Comparison of ENCODE assay signal across 25 mouse cellular contexts in genomic region chr9:81625898-81626297, GRCm38 (mm10). TPM values are rescaled to one million over a fixed set of nuclear protein-coding genes. Genes with fewer than 3 reads are reported as not detected.
DNase-seq lines count a peak whose midpoint lies in the region; ATAC-seq and TF ChIP-seq lines count a peak whose summit lies in the region.
"Had no signal": no experiment of that assay in that cellular context is flagged by ENCODE, and none has a peak within 500 bp of the region (broad histone marks: within the 10 kb centered on the region; RNA-seq: fewer than 3 reads in every experiment).

No protein-coding gene starts in this region.

- H3ac ChIP-seq in myocyte (ENCODE audit: control insufficient read depth, insufficient read length): no peak overlapping the region

- peaks cover 26% of the 10 kb centered on the region for H3K79me2 ChIP-seq in myocyte (ENCODE audit: control insufficient read depth, insufficient read depth)

- H3K9me3 ChIP-seq in hindbrain, embryonic 16.5 days (ENCODE audit: control insufficient read depth, low read length): no peaks in the 10 kb centered on the region
- H3K9me3 ChIP-seq: embryonic facial prominence, embryonic 10.5 days; liver, embryonic 15.5 days; megakaryocyte, embryonic 14.5 days; stomach, embryonic 15.5 days had no signal

- no peak overlapping the region for H3K9ac ChIP-seq in hindbrain, embryonic 16.5 days (ENCODE audit: low read depth, low read length)
- H3K9ac ChIP-seq: liver, embryonic 15.5 days; stomach, embryonic 15.5 days had no signal

- H3K27me3 ChIP-seq in myocyte (ENCODE audit: control insufficient read depth, insufficient read depth, insufficient read length): no peaks in the 10 kb centered on the region
- H3K27me3 ChIP-seq in hindbrain, embryonic 16.5 days (replicated peaks; ENCODE audit: control insufficient read depth, insufficient read depth, low read length): no peaks in the 10 kb centered on the region

- no peaks in the 10 kb centered on the region for H3K36me3 ChIP-seq in myocyte (ENCODE audit: control insufficient read depth, insufficient read depth)
- H3K36me3 ChIP-seq in hindbrain, embryonic 16.5 days (ENCODE audit: control insufficient read depth, insufficient read depth, low read length): no peaks in the 10 kb centered on the region
- H3K36me3 ChIP-seq: embryonic facial prominence, embryonic 10.5 days; liver, embryonic 15.5 days; stomach, embryonic 15.5 days had no signal

- no peaks in the 10 kb centered on the region for H3K4me1 ChIP-seq in hindbrain, embryonic 16.5 days (ENCODE audit: control insufficient read depth, insufficient read depth, low read depth, low read length)
- H3K4me1 ChIP-seq: embryonic facial prominence, embryonic 10.5 days; liver, embryonic 15.5 days; megakaryocyte, embryonic 14.5 days; stomach, embryonic 15.5 days had no signal

- DNase-seq in adrenal gland, postnatal 14 days: peak; percentile 7
- no peak for DNase-seq in adrenal gland, postnatal 4 days (ENCODE audit: low spot score in 2 of 2)
- peak; percentile 26 for DNase-seq in right cerebral cortex, adult 18-20 months
- DNase-seq in right cerebral cortex, postnatal 10 days (ENCODE audit: low spot score in 2 of 2): no peak
- DNase-seq in brain, adult 2 months (ENCODE audit: low read depth, low spot score): peak; percentile 58
- DNase-seq in gastrocnemius, postnatal 10 days: no peak
- DNase-seq: adrenal gland, postnatal 25 days; B cell, adult 2 months; cerebellum, adult 8-10 months; heart, adult 18-20 months; heart, postnatal 4 days; kidney, adult 18-20 months; kidney, postnatal 14 days; layer of hippocampus, postnatal 36 days; midbrain, embryonic 14.5 days; right cerebral cortex, postnatal 14 days; thymus, adult 18-20 months; thymus, postnatal 4 days had no signal

- no peak overlapping the region for H3K4me3 ChIP-seq in myocyte
- H3K4me3 ChIP-seq in hindbrain, embryonic 16.5 days (ENCODE audit: low read length): no peak overlapping the region
- H3K4me3 ChIP-seq: embryonic facial prominence, embryonic 10.5 days; liver, embryonic 15.5 days; megakaryocyte, embryonic 14.5 days; stomach, embryonic 15.5 days had no signal

- H3K27ac ChIP-seq in hindbrain, embryonic 16.5 days (ENCODE audit: low read depth, low read length): no peak overlapping the region
- H3K27ac ChIP-seq: embryonic facial prominence, embryonic 10.5 days; liver, embryonic 15.5 days; stomach, embryonic 15.5 days had no signal

- ATAC-seq in hindbrain, embryonic 16.5 days: no peak
- ATAC-seq: forebrain, embryonic 16.5 days had no signal

- TF ChIP-seq POLR2A in myocyte (IDR thresholded peaks at IDR 0.05; ENCODE audit: insufficient read length, low read depth): no peak

- peak overlapping the region; percentile 59 for H3K4me2 ChIP-seq in myocyte (ENCODE audit: low read depth)
- no peak overlapping the region for H3K4me2 ChIP-seq in hindbrain, embryonic 16.5 days (ENCODE audit: low read length)
- H3K4me2 ChIP-seq: liver, embryonic 15.5 days; stomach, embryonic 15.5 days had no signal

TF ChIP-seq in myocyte, 11 proteins besides CTCF, POLR2A, EP300 and RAD21:
- peak; percentile 93 for TF ChIP-seq CEBPB (IDR thresholded peaks at IDR 0.05; ENCODE audit: insufficient read depth, poor library complexity, severe bottlenecking)
- TF ChIP-seq MYOG (IDR thresholded peaks at IDR 0.05; ENCODE audit: control insufficient read depth in 1 of 3, insufficient read depth in 1 of 3, insufficient read length in 2 of 3, low read depth in 2 of 3): no peak

RNA-seq across cellular contexts. Expression of gene Htr1b, which starts 7.7 kb away (rescaled TPM):
- total RNA-seq in adrenal gland, postnatal 14 days (2021): 9.1 and 10.4 TPM in 2 replicates
- 10 to 100 TPM; 10.4 to 14.0 TPM for total RNA-seq in adrenal gland, postnatal 4 days (2021)
- polyA plus RNA-seq in myocyte (2012; fragmentation: generic; extraction: Trizol): 2.4 TPM
- under 1 TPM; 0.11 to 0.12 TPM for total RNA-seq in gastrocnemius, postnatal 10 days (2021)
- polyA plus RNA-seq in hindbrain, embryonic 16.5 days (2015; fragmentation: Nextera tagmentation; extraction: Ambion mirVana): 8.0 and 8.1 TPM in 2 replicates
- polyA plus RNA-seq: liver, embryonic 15.5 days had no signal

Comparison
In these comparisons a context has a peak if more than half of its experiments do, and no peak if none do; other contexts are left out.
1. DNase-seq: peak in adrenal gland, postnatal 14 days (single experiment), right cerebral cortex, adult 18-20 months (single experiment) and brain, adult 2 months (single experiment); none in adrenal gland, postnatal 4 days (0 of 2), right cerebral cortex, postnatal 10 days (0 of 2) and gastrocnemius, postnatal 10 days (single experiment).